Mouse (Mus musculus) small intestine, adult 2 months (tissue): ENCODE data around the gene Adamts4. TPM values are rescaled to one million over a fixed set of nuclear protein-coding genes. Genes with fewer than 3 reads are reported as not detected.
A peak's percentile ranks its signal among the peaks of the same experiment; 100 is the strongest.

Experiments
- H3K27ac ChIP-seq: fragments of 200-500 bp; 2 replicates; pipeline ENCODE4 v1.5.1; 2012; ENCODE audit warnings: low read depth, low read length, control low read depth, inconsistent platforms; ENCODE audit not compliant: insufficient read depth
- H3K27me3 ChIP-seq: fragments of 200-500 bp; 2 replicates; pipeline ENCODE4 v1.6.1; 2012; ENCODE audit warnings: mild to moderate bottlenecking, moderate library complexity, low read length, inconsistent platforms; ENCODE audit not compliant: control insufficient read depth, insufficient read depth
- H3K36me3 ChIP-seq: fragments of 200-500 bp; 2 replicates; pipeline ENCODE4 v1.6.1; 2012; ENCODE audit warnings: mild to moderate bottlenecking, low read length, control low read depth, inconsistent platforms; ENCODE audit not compliant: control insufficient read depth, insufficient read depth
- H3K4me1 ChIP-seq: fragments of 200-500 bp; 2 replicates; pipeline ENCODE4 v1.6.1; 2012; ENCODE audit warnings: low read length, inconsistent platforms, mixed read lengths; ENCODE audit not compliant: control insufficient read depth, insufficient read depth, insufficient read length
- H3K4me3 ChIP-seq: fragments of 200-500 bp; 2 replicates; pipeline ENCODE4 v1.5.1; 2012; ENCODE audit warnings: low read depth, mild to moderate bottlenecking, control low read depth, inconsistent platforms, low read length, moderate library complexity
- CTCF ChIP-seq: fragments of 200-500 bp; IDR thresholded peaks from 2 replicates; pipeline ENCODE4 v1.5.1; 2012; ENCODE audit warnings: low read depth, mild to moderate bottlenecking, control low read depth, inconsistent platforms, low read length, moderate library complexity, mixed read lengths; ENCODE audit not compliant: insufficient replicate concordance, insufficient read length; ENCODE audit errors: extremely low read depth
- POLR2A ChIP-seq: fragments of 200-500 bp; IDR thresholded peaks from 2 replicates; pipeline ENCODE4 v1.6.1; 2012; ENCODE audit warnings: low read depth, mild to moderate bottlenecking, control low read depth, inconsistent platforms, low read length, moderate library complexity
- WGBS: fragments of 180-500 bp; shearing (Covaris S2); methylation state at CpG from one replicate; pipeline ENCODE4 v1.1.7; 2018; 5-methylcytosine and 5-hydroxymethylcytosine counted together
- polyA plus RNA-seq: library from polyadenylated mRNA; depleted of rRNA; stranded (reverse); fragments of >200 nt; gene quantifications from 2 replicates; pipeline ENCODE4 v1.2.3, GENCODE M21; 2012

Gene Adamts4
- polyA plus RNA-seq, 1 experiment = 2.6 TPM

DNA sequence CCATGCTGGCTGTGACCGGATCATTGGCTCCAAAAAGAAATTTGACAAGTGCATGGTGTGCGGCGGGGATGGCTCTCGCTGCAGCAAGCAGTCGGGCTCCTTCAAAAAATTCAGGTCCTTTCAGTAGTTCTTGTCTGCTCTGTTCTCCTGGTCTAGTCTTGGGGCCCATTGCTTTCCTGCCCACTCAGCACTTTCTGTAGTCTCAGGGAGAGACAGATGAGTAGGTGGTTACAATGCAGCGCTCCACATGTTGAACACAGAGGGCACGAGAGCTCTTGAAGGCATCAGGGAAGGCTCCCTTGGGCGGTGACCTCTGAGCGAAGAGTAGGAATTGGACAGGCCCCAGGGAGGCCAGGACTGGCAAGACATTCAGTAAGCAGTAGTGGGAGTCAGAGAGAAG is 7.6 kb downstream of the Adamts4 start:
- no peaks in the 10 kb centered on the region for H3K36me3 ChIP-seq
- TF ChIP-seq POLR2A (no peak), CTCF (0 out of 2 replicates have a peak, but pooled peaks have one; percentile 13)
- no peak overlapping the region for H3K4me3 ChIP-seq
- no peak overlapping the region for H3K27ac ChIP-seq
- peaks cover 10% of the 10 kb centered on the region; the same call in 1 of the 2 replicates for H3K4me1 ChIP-seq
- WGBS = 87% methylated on average over 9 of the region's 9 CpGs
- no peaks in the 10 kb centered on the region for H3K27me3 ChIP-seq

DNA sequence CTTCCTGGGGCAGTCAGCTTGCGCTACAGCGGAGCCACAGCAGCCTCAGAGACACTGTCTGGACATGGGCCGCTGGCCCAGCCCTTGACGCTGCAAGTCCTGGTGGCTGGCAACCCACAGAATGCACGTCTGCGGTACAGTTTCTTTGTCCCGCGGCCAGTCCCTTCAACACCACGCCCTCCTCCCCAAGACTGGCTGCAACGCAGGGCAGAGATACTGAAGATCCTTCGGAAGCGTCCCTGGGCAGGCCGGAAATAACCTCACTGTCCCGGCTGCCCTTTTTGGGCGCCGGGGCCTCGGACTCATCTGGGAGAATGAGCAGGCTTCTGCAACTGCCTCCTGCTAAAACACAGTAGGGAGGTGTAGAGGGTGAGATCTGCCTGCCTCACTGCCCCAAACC is 8.7 kb downstream of the Adamts4 start:
- no peaks in the 10 kb centered on the region for H3K27me3 ChIP-seq
- no peak overlapping the region for H3K27ac ChIP-seq
- 63% methylated on average over 17 of the region's 17 CpGs for WGBS
- no peaks in the 10 kb centered on the region for H3K36me3 ChIP-seq
- peaks cover 10% of the 10 kb centered on the region; the same call in 1 of the 2 replicates for H3K4me1 ChIP-seq
- TF ChIP-seq POLR2A (no peak), CTCF (no peak)
- H3K4me3 ChIP-seq = no peak overlapping the region

DNA sequence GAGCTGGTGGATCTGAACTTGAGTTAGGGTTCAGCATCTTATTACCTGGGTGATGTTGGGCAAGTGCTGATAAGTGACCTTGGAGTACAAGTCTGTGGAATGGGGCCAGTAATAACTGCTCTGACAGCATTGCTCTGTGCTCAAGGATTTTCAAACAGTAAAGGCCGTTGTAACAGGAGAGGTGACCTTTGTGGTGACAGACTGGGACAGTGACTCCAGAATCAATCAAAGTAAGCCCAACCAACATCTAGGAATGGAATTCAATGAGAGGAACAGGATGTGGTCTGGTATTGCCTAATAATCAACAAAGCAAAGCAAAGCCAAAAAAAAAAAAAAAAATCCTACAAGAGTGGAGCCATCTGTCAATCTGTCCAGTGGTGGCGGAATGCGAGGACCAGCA is 10.1 kb downstream of the Adamts4 start:
- no peak overlapping the region for H3K4me3 ChIP-seq
- peak overlapping the region; percentile 32; the same call in 1 of the 2 replicates for H3K27ac ChIP-seq
- H3K4me1 ChIP-seq = peaks cover 10% of the 10 kb centered on the region; the same call in 1 of the 2 replicates
- H3K36me3 ChIP-seq = no peaks in the 10 kb centered on the region
- no peaks in the 10 kb centered on the region for H3K27me3 ChIP-seq
- WGBS = 65% methylated on average over 3 of the region's 3 CpGs
- TF ChIP-seq POLR2A = no peak

DNA sequence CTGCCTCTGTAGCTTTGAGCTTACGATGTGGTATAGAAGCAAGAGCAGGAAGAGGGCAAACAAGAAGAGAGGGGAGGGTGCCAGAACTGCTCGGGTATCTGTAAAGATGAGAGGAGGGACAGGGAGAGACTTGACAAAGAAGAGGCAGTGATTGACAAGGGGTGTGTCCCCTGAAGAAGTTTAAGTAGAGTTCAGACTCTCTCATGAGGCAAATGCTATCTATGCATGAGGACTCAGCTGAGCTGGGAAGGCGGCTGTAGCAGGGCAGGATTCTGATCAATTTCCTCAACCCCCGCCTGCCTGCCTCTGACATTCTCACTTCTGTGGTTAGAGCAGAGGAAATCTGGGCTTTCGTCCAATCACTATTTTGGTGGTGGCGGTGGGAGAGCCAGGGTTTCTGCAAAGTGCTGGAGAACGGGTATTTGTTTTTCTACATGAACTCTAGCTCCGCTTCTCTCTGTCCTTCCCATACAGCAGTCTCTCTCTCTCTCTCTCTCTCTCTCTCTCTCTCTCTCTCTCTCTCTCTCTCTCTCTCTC is 12.4 kb downstream of the Adamts4 start:
- WGBS = 9% methylated on average over 8 of the region's 8 CpGs
- Histone ChIP-seq H3K4me3 (no peak overlapping the region), H3K27me3 (no peaks in the 10 kb centered on the region), H3K4me1 (peaks cover 10% of the 10 kb centered on the region; the same call in 1 of the 2 replicates), H3K27ac (peak overlapping the region; percentile 56), H3K36me3 (no peaks in the 10 kb centered on the region)
- TF ChIP-seq POLR2A = no peak
- TF ChIP-seq CTCF = no peak

DNA sequence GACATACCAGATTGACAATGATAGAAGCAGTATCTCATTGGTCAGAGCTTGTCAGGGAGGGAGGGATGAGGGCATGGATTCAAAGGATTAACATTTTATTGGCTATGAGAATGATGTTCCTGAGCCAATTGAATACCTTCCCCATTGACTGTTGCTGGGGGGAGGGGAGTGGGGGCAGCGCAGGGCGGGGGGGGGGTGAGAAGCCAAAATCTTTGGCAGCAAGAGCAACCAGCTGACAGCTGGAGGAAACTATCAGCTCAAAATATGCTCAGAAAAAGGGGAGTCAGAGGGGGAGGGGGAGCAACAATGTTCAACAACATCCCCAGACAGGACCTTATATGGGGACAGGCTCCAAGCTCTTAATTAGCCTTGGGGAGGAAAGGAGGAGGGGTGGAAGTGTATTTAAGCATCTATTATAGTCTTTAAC is 13.0 kb downstream of the Adamts4 start:
- no peaks in the 10 kb centered on the region for H3K27me3 ChIP-seq
- TF ChIP-seq POLR2A = no peak
- no peak for TF ChIP-seq CTCF
- H3K36me3 ChIP-seq = no peaks in the 10 kb centered on the region
- H3K27ac ChIP-seq = peak overlapping the region; percentile 39; the same call in 1 of the 2 replicates
- H3K4me3 ChIP-seq = no peak overlapping the region
- WGBS = 0% methylated on average over 2 of the region's 2 CpGs
- peaks cover 10% of the 10 kb centered on the region; the same call in 1 of the 2 replicates for H3K4me1 ChIP-seq

DNA sequence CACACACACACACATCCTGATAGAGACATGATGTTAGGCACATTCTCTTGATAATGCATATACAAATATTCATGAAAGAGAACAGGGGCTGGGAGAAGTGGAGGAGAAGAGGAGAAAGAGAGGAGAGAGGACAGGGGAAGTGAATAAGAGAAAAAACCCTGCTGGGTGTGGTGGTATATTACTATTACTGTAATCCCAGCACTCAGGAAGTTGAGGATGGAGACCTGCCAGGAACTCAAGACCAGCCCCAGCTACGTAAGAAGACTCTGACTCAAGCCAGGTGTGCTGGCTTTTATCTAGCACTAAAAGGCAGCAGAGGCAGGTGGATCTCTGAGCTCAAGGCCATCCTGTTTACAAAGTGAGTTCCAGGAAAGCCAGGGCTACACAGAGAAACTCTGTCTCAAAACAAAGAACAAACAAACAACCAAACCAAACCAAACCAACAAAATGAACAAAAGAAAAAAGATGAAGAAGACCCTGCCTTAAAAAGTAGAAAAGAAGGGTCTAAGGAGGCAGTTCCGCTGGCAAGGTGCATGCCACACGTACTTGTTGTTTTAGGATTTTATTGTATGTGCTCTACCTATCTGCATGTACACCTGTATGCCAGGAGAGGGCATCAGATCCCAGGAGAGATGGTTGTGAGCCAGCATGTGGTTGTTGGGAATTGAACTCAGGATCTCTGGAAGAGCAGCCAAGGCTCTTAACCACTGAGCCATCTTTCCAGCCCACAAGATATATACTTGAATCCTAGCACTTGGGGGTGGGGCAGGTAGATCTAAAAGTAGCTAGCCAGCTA is 13.6 kb downstream of the Adamts4 start:
- Histone ChIP-seq H3K27ac (peak overlapping the region; percentile 39), H3K27me3 (no peaks in the 10 kb centered on the region), H3K36me3 (no peaks in the 10 kb centered on the region), H3K4me1 (peaks cover 10% of the 10 kb centered on the region; the same call in 1 of the 2 replicates), H3K4me3 (no peak overlapping the region)
- WGBS = 54% methylated on average over 3 of the region's 3 CpGs
- TF ChIP-seq CTCF (no peak), POLR2A (no peak)

DNA sequence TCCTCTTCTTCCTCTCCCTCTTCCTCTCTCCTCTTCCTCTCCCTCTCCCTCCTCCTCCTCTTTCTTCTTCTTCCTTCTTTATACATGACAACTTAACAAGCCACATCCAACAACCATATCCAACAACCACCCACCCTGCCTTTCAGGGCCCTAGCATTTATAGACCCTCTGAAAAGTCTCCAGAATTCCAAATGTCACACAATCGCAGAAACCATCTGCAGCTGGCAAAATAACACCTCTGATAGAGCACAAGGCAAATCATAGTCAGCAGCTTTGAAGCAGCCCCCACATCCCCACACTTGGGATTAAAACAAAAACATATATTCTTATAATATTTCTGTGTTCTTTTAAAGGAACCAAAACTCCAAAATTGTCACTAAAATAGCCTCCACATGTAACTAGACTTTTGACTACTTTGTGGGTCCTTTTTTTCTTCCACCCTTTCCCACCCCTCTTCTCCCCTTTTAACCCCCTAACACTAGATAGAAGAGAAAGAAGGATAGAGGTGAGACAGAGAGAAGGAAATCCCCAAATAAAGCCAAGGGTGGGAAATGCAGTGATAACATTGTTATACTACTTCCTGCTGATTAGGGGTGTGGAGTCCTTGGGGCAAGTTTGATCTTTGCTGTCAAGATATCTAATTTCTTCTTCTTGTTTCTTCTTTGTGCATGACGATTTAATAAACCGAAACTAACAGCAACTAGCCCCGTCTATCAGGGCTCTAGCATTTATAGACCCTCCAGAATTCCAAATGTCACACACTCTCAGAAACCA is 15.9 kb downstream of the Adamts4 start:
- no peak overlapping the region for H3K27ac ChIP-seq
- no peaks in the 10 kb centered on the region for H3K27me3 ChIP-seq
- H3K4me1 ChIP-seq = peaks cover 4% of the 10 kb centered on the region
- no peak for TF ChIP-seq POLR2A
- TF ChIP-seq CTCF = no peak
- H3K36me3 ChIP-seq = no peaks in the 10 kb centered on the region
- H3K4me3 ChIP-seq = no peak overlapping the region
- WGBS = 28% methylated on average over 4 of the region's 4 CpGs
